Mouse (Mus musculus) C2C12 (cell line): ENCODE measurements around the gene Ints2. TPM values are rescaled to one million over a fixed set of nuclear protein-coding genes. Genes with fewer than 3 reads are reported as not detected.

Experiments used
- H3K27me3 ChIP-seq: one replicate; pipeline ENCODE4 v1.6.1; 2011; ENCODE audit not compliant: control insufficient read depth, insufficient read depth, insufficient read length
- H3K36me3 ChIP-seq: one replicate; pipeline ENCODE4 v1.6.1; 2011; ENCODE audit not compliant: control insufficient read depth, insufficient read depth
- H3K4me3 ChIP-seq: one replicate; pipeline ENCODE4 v1.5.1; 2011; ENCODE audit warnings: mild to moderate bottlenecking, control low read depth; ENCODE audit not compliant: poor library complexity, insufficient read depth, severe bottlenecking
- H3K79me2 ChIP-seq: one replicate; pipeline ENCODE4 v1.6.1; 2011; ENCODE audit not compliant: control insufficient read depth, insufficient read depth
- H3K79me3 ChIP-seq: one replicate; pipeline ENCODE4 v1.6.1; 2011; ENCODE audit warnings: low read depth, control low read depth
- H3ac ChIP-seq: one replicate; pipeline ENCODE3; 2011; ENCODE audit warnings: low read depth; ENCODE audit not compliant: control insufficient read depth, insufficient read length
- CEBPB ChIP-seq: IDR thresholded peaks from one replicate; pipeline ENCODE4 v1.6.1; 2011; ENCODE audit warnings: low read depth, mild to moderate bottlenecking, control low read depth, moderate library complexity
- CTCF ChIP-seq: IDR thresholded peaks from one replicate; pipeline ENCODE4 v1.5.1; 2011; ENCODE audit not compliant: control insufficient read depth, insufficient read depth, insufficient read length
- FOSL1 ChIP-seq: IDR thresholded peaks from one replicate; pipeline ENCODE4 v1.8.0; 2011; ENCODE audit warnings: mild to moderate bottlenecking, low read length; ENCODE audit not compliant: poor library complexity, insufficient read depth, severe bottlenecking
- MAX ChIP-seq: IDR thresholded peaks from one replicate; pipeline ENCODE4 v1.6.1; 2011; ENCODE audit warnings: mild to moderate bottlenecking, control low read depth
- MYOD1 ChIP-seq: IDR thresholded peaks from one replicate; pipeline ENCODE4 v1.6.1; 2011; ENCODE audit warnings: low read depth; ENCODE audit not compliant: control insufficient read depth, insufficient read length
- MYOG ChIP-seq: IDR thresholded peaks from one replicate; pipeline ENCODE4 v1.6.1; 2011; ENCODE audit not compliant: control insufficient read depth, insufficient read length; ENCODE audit errors: extremely low read depth
- USF1 ChIP-seq: IDR thresholded peaks from one replicate; pipeline ENCODE4 v1.6.1; 2011; ENCODE audit warnings: low read depth, mild to moderate bottlenecking, control low read depth, moderate library complexity
- polyA plus RNA-seq: library from polyadenylated mRNA; unstranded; fragments of >200 nt; fragmentation: generic; extraction: Trizol; gene quantifications from one replicate; pipeline ENCODE4 v1.2.1, GENCODE M21; 2012; ENCODE audit warnings: missing spikeins

Ints2 gene
- polyA plus RNA-seq, 1 experiment = 9.1 TPM

DNA sequence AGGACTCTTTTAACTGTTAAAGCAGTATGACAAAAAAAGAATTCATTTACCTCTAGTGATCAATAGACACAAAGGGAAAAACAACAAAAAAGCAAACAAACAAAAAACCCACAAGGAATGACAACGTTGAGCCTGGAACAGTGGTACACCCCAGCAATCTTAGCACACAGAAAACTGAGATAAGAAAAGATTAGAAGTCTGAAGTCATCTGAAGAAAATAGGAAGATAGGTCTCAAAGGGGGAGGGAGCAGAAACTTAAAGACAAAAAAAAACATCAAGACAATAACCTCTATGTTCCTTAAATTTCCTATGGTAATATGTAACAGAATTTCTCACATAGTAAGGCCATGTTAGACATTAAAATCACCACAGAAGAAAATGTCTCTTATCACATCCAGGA, 4.0 kb downstream of the Ints2 start:
- Histone ChIP-seq H3K36me3 (peaks cover 58% of the 10 kb centered on the region), H3ac (no peak overlapping the region), H3K79me3 (peaks cover 13% of the 10 kb centered on the region), H3K4me3 (no peak overlapping the region), H3K27me3 (no peaks in the 10 kb centered on the region), H3K79me2 (peaks cover 33% of the 10 kb centered on the region)
- TF ChIP-seq CEBPB (no peak), CTCF (no peak), MYOG (no peak)

DNA sequence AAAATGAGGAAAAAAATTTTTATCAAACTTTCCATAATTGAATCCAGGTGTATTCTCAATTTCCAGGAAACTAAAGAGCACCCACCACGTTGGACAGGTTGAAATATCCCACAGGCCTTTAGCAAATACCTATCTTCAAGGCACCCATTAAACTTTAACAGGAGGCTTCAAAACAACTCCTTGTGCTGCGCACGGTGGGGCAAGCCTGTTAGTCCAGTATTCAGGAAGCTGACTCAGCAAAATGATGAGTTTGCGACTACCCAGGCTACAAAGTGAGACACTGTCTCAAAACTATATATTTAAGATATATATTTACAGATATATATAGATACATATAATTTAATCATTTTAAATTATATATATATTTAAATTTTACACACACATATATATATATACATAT, 24.9 kb downstream of the Ints2 start:
- H3K27me3 ChIP-seq = no peaks in the 10 kb centered on the region
- TF ChIP-seq MAX = no peak
- no peak for TF ChIP-seq MYOD1
- TF ChIP-seq USF1 = no peak
- TF ChIP-seq CTCF = no peak
- TF ChIP-seq CEBPB = no peak
- no peak for TF ChIP-seq MYOG
- no peak for TF ChIP-seq FOSL1
- no peaks in the 10 kb centered on the region for H3K79me2 ChIP-seq
- H3K79me3 ChIP-seq = no peaks in the 10 kb centered on the region
- peaks cover 80% of the 10 kb centered on the region for H3K36me3 ChIP-seq
- H3ac ChIP-seq = no peak overlapping the region
- no peak overlapping the region for H3K4me3 ChIP-seq

DNA sequence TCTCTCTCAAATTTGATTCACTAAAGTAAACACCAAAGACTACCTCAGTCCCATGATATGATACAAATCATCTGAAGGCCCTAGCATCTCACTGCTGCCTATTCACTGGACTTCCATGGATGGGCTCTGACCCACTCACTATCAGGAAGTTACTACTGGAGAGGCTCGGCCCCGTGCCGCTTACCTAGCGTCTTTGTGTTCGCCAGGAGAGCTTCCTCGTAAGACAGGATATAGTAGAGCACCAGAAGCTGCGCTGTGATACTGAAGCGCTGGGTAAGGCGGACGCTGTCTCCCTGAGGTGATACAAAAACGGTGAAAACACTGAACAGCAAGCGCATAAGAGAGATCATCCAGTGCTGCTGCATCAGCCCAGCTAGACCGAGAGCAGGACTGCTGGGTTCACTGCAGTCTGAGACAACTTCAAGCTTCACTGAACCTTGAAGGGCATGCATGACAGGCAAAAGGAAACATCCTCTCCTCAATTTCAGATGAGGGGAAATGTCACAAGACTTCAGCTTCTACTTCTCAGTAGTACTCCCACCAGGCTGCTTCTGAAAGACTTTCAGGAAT, 25.5 kb downstream of the Ints2 start:
- Histone ChIP-seq H3K79me3 (no peaks in the 10 kb centered on the region), H3K27me3 (no peaks in the 10 kb centered on the region), H3K36me3 (peaks cover 81% of the 10 kb centered on the region), H3K4me3 (no peak overlapping the region), H3ac (no peak overlapping the region), H3K79me2 (no peaks in the 10 kb centered on the region)
- TF ChIP-seq FOSL1 (no peak), MYOD1 (no peak), CEBPB (no peak), CTCF (no peak), MAX (no peak), USF1 (no peak), MYOG (no peak)

DNA sequence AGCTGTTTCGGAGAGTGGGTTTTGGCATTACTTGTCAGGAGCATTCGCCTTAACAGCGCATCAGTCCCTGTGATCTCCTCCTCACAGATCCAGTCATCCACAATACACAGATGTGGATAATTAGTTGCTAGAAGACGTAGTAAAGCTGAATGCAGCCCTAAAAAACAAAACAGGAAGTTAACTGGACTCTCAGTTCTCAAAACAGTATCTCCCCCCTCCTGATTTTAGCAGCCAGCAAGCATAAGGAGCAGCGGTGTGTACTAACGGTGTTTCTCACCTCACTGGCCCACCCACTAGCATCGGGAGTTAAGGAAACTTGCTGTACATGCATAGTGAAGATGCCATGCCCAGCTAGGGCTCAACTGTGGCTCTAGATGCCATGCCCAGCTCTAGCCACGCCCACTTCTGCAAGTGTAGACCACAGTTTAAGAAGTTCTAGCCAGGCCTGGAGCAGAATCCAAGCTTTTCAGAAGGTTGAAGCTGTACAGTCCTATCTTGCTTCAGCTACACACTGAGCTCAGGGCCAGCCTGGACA, 30.7 kb downstream of the Ints2 start:
- Histone ChIP-seq H3K27me3 (no peaks in the 10 kb centered on the region), H3K79me3 (no peaks in the 10 kb centered on the region), H3K36me3 (peaks cover 84% of the 10 kb centered on the region), H3K79me2 (no peaks in the 10 kb centered on the region), H3K4me3 (no peak overlapping the region), H3ac (no peak overlapping the region)
- TF ChIP-seq MYOG = no peak
- TF ChIP-seq MAX = no peak
- no peak for TF ChIP-seq USF1
- TF ChIP-seq CTCF = no peak
- no peak for TF ChIP-seq FOSL1
- TF ChIP-seq MYOD1 = no peak
- no peak for TF ChIP-seq CEBPB

DNA sequence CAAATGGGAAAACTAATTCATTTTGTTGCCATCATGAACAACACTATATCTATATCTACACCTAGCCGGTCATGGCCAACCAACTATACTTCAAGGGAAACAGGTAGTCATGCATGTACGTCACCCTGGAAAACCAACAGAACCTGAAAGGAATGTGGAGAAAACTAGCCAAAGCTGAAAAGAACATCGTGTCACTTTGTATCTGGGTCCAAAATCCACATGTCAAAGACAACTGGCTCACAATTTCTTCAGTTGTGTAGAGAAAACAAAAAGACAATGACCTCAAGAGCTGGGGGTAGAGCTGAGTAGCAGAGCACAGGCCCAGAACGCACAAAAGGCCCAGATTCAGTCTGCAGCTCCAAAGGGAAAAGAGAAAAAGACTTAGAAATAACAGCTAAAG, 31.6 kb downstream of the Ints2 start:
- H3K79me3 ChIP-seq = no peaks in the 10 kb centered on the region
- no peaks in the 10 kb centered on the region for H3K27me3 ChIP-seq
- peaks cover 83% of the 10 kb centered on the region for H3K36me3 ChIP-seq
- H3ac ChIP-seq = no peak overlapping the region
- no peak overlapping the region for H3K4me3 ChIP-seq
- no peaks in the 10 kb centered on the region for H3K79me2 ChIP-seq
- no peak for TF ChIP-seq CTCF
- TF ChIP-seq FOSL1 = no peak
- TF ChIP-seq MYOD1 = no peak
- no peak for TF ChIP-seq MYOG
- no peak for TF ChIP-seq MAX
- TF ChIP-seq USF1 = no peak
- no peak for TF ChIP-seq CEBPB

DNA sequence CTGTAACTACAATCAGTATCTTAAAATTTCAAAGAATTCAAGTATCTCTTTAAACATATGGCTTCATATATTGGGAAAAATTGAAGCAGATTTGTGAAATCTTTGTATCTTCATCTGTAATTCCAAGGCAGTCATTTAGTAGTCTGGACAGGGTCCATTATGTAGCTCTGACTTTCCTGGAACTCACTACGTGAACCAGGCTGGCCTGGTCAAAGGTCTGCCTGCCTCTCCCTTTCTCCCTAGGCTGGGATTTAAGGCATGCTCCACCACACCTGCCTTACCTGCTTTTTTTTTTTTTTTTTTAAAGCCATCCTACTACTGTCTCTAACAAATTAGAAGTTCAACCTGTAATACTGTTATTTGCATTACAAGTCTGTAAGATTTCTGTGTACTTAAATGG, 45.6 kb downstream of the Ints2 start:
- peaks cover 95% of the 10 kb centered on the region for H3K36me3 ChIP-seq
- TF ChIP-seq MYOG (no peak), CEBPB (no peak), MAX (no peak), USF1 (no peak), MYOD1 (no peak), CTCF (no peak), FOSL1 (no peak)

More for the DNA sequence above, 45.6 kb downstream of the Ints2 start:
- peaks cover 3% of the 10 kb centered on the region for H3K79me3 ChIP-seq
- H3K27me3 ChIP-seq = no peaks in the 10 kb centered on the region
- no peak overlapping the region for H3K4me3 ChIP-seq
- no peak overlapping the region for H3ac ChIP-seq
- H3K79me2 ChIP-seq = peaks cover 27% of the 10 kb centered on the region
